Mouse (Mus musculus) MEL (cell line): ENCODE results near the gene Pdzd2. TPM values are rescaled to one million over a fixed set of nuclear protein-coding genes. Genes with fewer than 3 reads are reported as not detected.

Experiments used
- DNase-seq: peaks from one replicate; pipeline ENCODE4 v3.0.0; 2011; ENCODE audit warnings: low read depth, low spot score
- H3K27ac ChIP-seq: 2 replicates; pipeline ENCODE4 v1.5.1; 2012; ENCODE audit warnings: low read depth, mild to moderate bottlenecking, control low read depth, low read length, moderate library complexity; ENCODE audit not compliant: control insufficient read depth
- H3K27me3 ChIP-seq, 2 experiments: fragments of 150-350 bp in 1 of 2; sonication (generic) in 1 of 2; 2 replicates each; pipeline ENCODE4 v1.6.1; 2012; ENCODE audit warnings: low read length in 2 of 2, mild to moderate bottlenecking in 2 of 2, improper control_type of control experiment in 1 of 2, moderate library complexity in 1 of 2; ENCODE audit not compliant: insufficient read depth in 2 of 2, control insufficient read depth in 1 of 2
- H3K36me3 ChIP-seq, 2 experiments: 2 replicates each; pipeline ENCODE4 v1.6.1; 2012 to 2014; ENCODE audit warnings: low read length in 2 of 2, improper control_type of control experiment in 1 of 2, inconsistent platforms in 1 of 2, mild to moderate bottlenecking in 1 of 2; ENCODE audit not compliant: insufficient read depth in 2 of 2, control insufficient read depth in 1 of 2
- H3K4me1 ChIP-seq, 2 experiments: fragments of 150-350 bp in 1 of 2; sonication (generic) in 1 of 2; 2 replicates each; pipeline ENCODE4 v1.6.1; 2012; ENCODE audit warnings: low read length in 2 of 2, improper control_type of control experiment in 1 of 2, mild to moderate bottlenecking in 1 of 2; ENCODE audit not compliant: insufficient read depth in 2 of 2, control insufficient read depth in 1 of 2
- H3K4me3 ChIP-seq, 2 experiments: fragments of 150-350 bp in 1 of 2; sonication (generic) in 1 of 2; 2 replicates each; pipeline ENCODE4 v1.5.1; 2012; ENCODE audit warnings: low read depth in 2 of 2, low read length in 2 of 2, mild to moderate bottlenecking in 2 of 2, moderate library complexity in 2 of 2, control low read depth in 1 of 2, improper control_type of control experiment in 1 of 2; ENCODE audit not compliant: control insufficient read depth in 1 of 2, insufficient read depth in 1 of 2
- H3K79me2 ChIP-seq: 2 replicates; pipeline ENCODE4 v1.6.1; 2012; ENCODE audit warnings: mild to moderate bottlenecking, low read length, moderate library complexity; ENCODE audit not compliant: control insufficient read depth, poor library complexity, insufficient read depth
- H3K9ac ChIP-seq: 2 replicates; pipeline ENCODE4 v1.6.1; 2012; ENCODE audit warnings: low read depth, mild to moderate bottlenecking, control low read depth, low read length, moderate library complexity; ENCODE audit not compliant: control insufficient read depth, poor library complexity, severe bottlenecking
- H3K9me3 ChIP-seq: fragments of 150-350 bp; sonication (generic); replicated peaks from 2 replicates; pipeline ENCODE4 v1.6.1; 2012; ENCODE audit warnings: mild to moderate bottlenecking, low read length, improper control_type of control experiment, moderate library complexity; ENCODE audit not compliant: insufficient read depth
- CTCF ChIP-seq, 3 experiments: IDR thresholded peaks in 2 of 3; conservative IDR thresholded peaks in 1 of 3; 2 replicates each; pipeline ENCODE4 v1.5.1; 2011 to 2012; ENCODE audit warnings: low read length in 3 of 3, low read depth in 2 of 3, mild to moderate bottlenecking in 2 of 3, improper control_type of control experiment in 1 of 3, inconsistent platforms in 1 of 3, mixed read lengths in 1 of 3, moderate library complexity in 1 of 3; ENCODE audit not compliant: control insufficient read depth in 1 of 3, insufficient read depth in 1 of 3, poor library complexity in 1 of 3, severe bottlenecking in 1 of 3
- ELF1 ChIP-seq: IDR thresholded peaks from 2 replicates; pipeline ENCODE4 v1.6.1; 2014; ENCODE audit warnings: low read depth, mild to moderate bottlenecking, inconsistent platforms, low read length, improper control_type of control experiment, moderate library complexity
- EP300 ChIP-seq, 2 experiments: IDR thresholded peaks; 2 replicates each; pipeline ENCODE4 v1.6.1; 2011; ENCODE audit warnings: improper control_type of control experiment in 2 of 2, low read length in 2 of 2, low read depth in 1 of 2, mild to moderate bottlenecking in 1 of 2
- ETS1 ChIP-seq: IDR thresholded peaks from 2 replicates; pipeline ENCODE4 v1.6.1; 2012; ENCODE audit warnings: low read depth, mild to moderate bottlenecking, inconsistent platforms, low read length, improper control_type of control experiment, moderate library complexity
- GATA1 ChIP-seq: IDR thresholded peaks from 2 replicates; pipeline ENCODE4 v1.6.1; 2011; ENCODE audit warnings: low read depth, low read length, improper control_type of control experiment
- HCFC1 ChIP-seq: IDR thresholded peaks from 2 replicates; pipeline ENCODE4 v1.6.1; 2012; ENCODE audit warnings: low read depth, mild to moderate bottlenecking, inconsistent platforms, low read length, improper control_type of control experiment, moderate library complexity
- JUND ChIP-seq: IDR thresholded peaks from 2 replicates; pipeline ENCODE4 v1.6.1; 2011; ENCODE audit warnings: low read depth, mild to moderate bottlenecking, improper control_type of control experiment, low read length
- KAT2A ChIP-seq: conservative IDR thresholded peaks from 2 replicates; pipeline ENCODE4 v1.6.1; 2012; ENCODE audit warnings: low read depth, low read length, improper control_type of control experiment, inconsistent platforms
- MAFK ChIP-seq: IDR thresholded peaks from 2 replicates; pipeline ENCODE4 v1.6.1; 2011; ENCODE audit warnings: low read depth, mild to moderate bottlenecking, low read length, improper control_type of control experiment, borderline replicate concordance
- MAZ ChIP-seq: IDR thresholded peaks from 2 replicates; pipeline ENCODE4 v1.6.1; 2012; ENCODE audit warnings: low read depth, mild to moderate bottlenecking, inconsistent platforms, low read length, improper control_type of control experiment
- MEF2A ChIP-seq: IDR thresholded peaks from 2 replicates; pipeline ENCODE4 v1.6.1; 2014; ENCODE audit warnings: low read depth, mild to moderate bottlenecking, inconsistent platforms, low read length, improper control_type of control experiment; ENCODE audit not compliant: poor library complexity, insufficient replicate concordance, severe bottlenecking; ENCODE audit errors: extremely low read depth
- MYB ChIP-seq: IDR thresholded peaks from 2 replicates; pipeline ENCODE4 v1.6.1; 2011; ENCODE audit warnings: mild to moderate bottlenecking, low read depth, low read length, improper control_type of control experiment
- MYC ChIP-seq: IDR thresholded peaks from 2 replicates; pipeline ENCODE4 v1.6.1; 2011; ENCODE audit warnings: low read depth, mild to moderate bottlenecking, low read length, improper control_type of control experiment, moderate library complexity
- NELFE ChIP-seq: IDR thresholded peaks from 2 replicates; pipeline ENCODE4 v1.6.1; 2011; ENCODE audit warnings: low read depth, low read length, improper control_type of control experiment
- NRF1 ChIP-seq: IDR thresholded peaks from 2 replicates; pipeline ENCODE4 v1.6.1; 2014; ENCODE audit warnings: low read depth, mild to moderate bottlenecking, inconsistent platforms, low read length, improper control_type of control experiment, moderate library complexity; ENCODE audit not compliant: poor library complexity, insufficient read depth, severe bottlenecking
- POLR2A ChIP-seq, 2 experiments: IDR thresholded peaks; 2 replicates each; pipeline ENCODE4 v1.6.1; 2011 to 2012; ENCODE audit warnings: low read length in 2 of 2, mild to moderate bottlenecking in 2 of 2, control low read depth in 1 of 2, improper control_type of control experiment in 1 of 2, low read depth in 1 of 2, moderate library complexity in 1 of 2; ENCODE audit not compliant: control insufficient read depth in 1 of 2, insufficient read depth in 1 of 2, poor library complexity in 1 of 2
- POLR2AphosphoS2 ChIP-seq: IDR thresholded peaks from 2 replicates; pipeline ENCODE4 v1.6.1; 2011; ENCODE audit warnings: low read length, improper control_type of control experiment
- POLR2AphosphoS5 ChIP-seq: IDR thresholded peaks from 2 replicates; pipeline ENCODE4 v1.6.1; 2012; ENCODE audit warnings: low read depth, borderline replicate concordance, mild to moderate bottlenecking, inconsistent platforms, low read length, moderate library complexity, mixed read lengths
- RCOR1 ChIP-seq: IDR thresholded peaks from 2 replicates; pipeline ENCODE4 v1.6.1; 2012; ENCODE audit warnings: low read depth, mild to moderate bottlenecking, inconsistent platforms, low read length, improper control_type of control experiment
- SIN3A ChIP-seq: IDR thresholded peaks from 2 replicates; pipeline ENCODE4 v1.6.1; 2012; ENCODE audit warnings: low read length, improper control_type of control experiment, inconsistent platforms
- SMC3 ChIP-seq: IDR thresholded peaks from 2 replicates; pipeline ENCODE4 v1.6.1; 2011; ENCODE audit warnings: low read depth, low read length, improper control_type of control experiment
- TAL1 ChIP-seq: IDR thresholded peaks from 2 replicates; pipeline ENCODE4 v1.6.1; 2012; ENCODE audit warnings: mild to moderate bottlenecking, inconsistent platforms, low read length, moderate library complexity, mixed read lengths
- TBP ChIP-seq: IDR thresholded peaks from 2 replicates; pipeline ENCODE4 v1.8.0; 2011; ENCODE audit warnings: low read depth, low read length, improper control_type of control experiment
- TCF12 ChIP-seq: IDR thresholded peaks from 2 replicates; pipeline ENCODE4 v1.6.1; 2014; ENCODE audit warnings: low read depth, mild to moderate bottlenecking, inconsistent platforms, low read length, improper control_type of control experiment, moderate library complexity
- UBTF ChIP-seq: IDR thresholded peaks from 2 replicates; pipeline ENCODE4 v1.6.1; 2012; ENCODE audit warnings: low read depth, mild to moderate bottlenecking, inconsistent platforms, low read length, improper control_type of control experiment, moderate library complexity, borderline replicate concordance; ENCODE audit not compliant: insufficient read depth
- USF2 ChIP-seq, 2 experiments: IDR thresholded peaks; 2 replicates each; pipeline ENCODE4 v1.6.1; 2011 to 2012; ENCODE audit warnings: improper control_type of control experiment in 2 of 2, low read length in 2 of 2, borderline replicate concordance in 1 of 2, inconsistent platforms in 1 of 2, low read depth in 1 of 2, mild to moderate bottlenecking in 1 of 2; ENCODE audit not compliant: insufficient read depth in 1 of 2
- ZC3H11A ChIP-seq: IDR thresholded peaks from 2 replicates; pipeline ENCODE4 v1.6.1; 2012; ENCODE audit warnings: low read depth, mild to moderate bottlenecking, inconsistent platforms, low read length, improper control_type of control experiment
- ZMIZ1 ChIP-seq: IDR thresholded peaks from 2 replicates; pipeline ENCODE4 v1.6.1; 2012; ENCODE audit warnings: low read depth, mild to moderate bottlenecking, inconsistent platforms, low read length, improper control_type of control experiment, moderate library complexity
- ZNF384 ChIP-seq: IDR thresholded peaks from 2 replicates; pipeline ENCODE4 v1.6.1; 2012; ENCODE audit warnings: low read depth, mild to moderate bottlenecking, inconsistent platforms, low read length, improper control_type of control experiment
- polyA plus RNA-seq, 2 experiments: library from polyadenylated mRNA; stranded (reverse) in 1 of 2; unstranded in 1 of 2; fragments of >175 nt in 1 of 2; fragments of >200 nt in 1 of 2; gene quantifications; 2 replicates each; pipeline versions ENCODE4 v1.2.1 to v1.2.4; 2012; ENCODE audit warnings: low replicate concordance in 2 of 2, low read depth in 1 of 2; ENCODE audit not compliant: insufficient read length in 2 of 2, insufficient read depth in 1 of 2, missing spikeins in 1 of 2
- total RNA-seq: library from RNA; depleted of rRNA; stranded (reverse); fragments of 300-350 nt; gene quantifications from 2 replicates; pipeline ENCODE4 v1.2.3, GENCODE M21; 2012

Gene Pdzd2
- total and polyA plus RNA-seq, 3 experiments, result 0.15 to 0.33 TPM; not detected in 1

GRCm38 (mm10) chr15:12321788-12322621, 417.7 kb downstream of the Pdzd2 start, which contains the start of gene 1810049J17Rik (continued):
- 0 out of 2 replicates have a peak, but pooled peaks have one; percentile 4 for TF ChIP-seq MAZ
- no peak for TF ChIP-seq RCOR1
- TF ChIP-seq MYC, result no peak
- TF ChIP-seq POLR2AphosphoS5, result no peak
- peak; percentile 60; the same call in 1 of the 2 replicates for TF ChIP-seq ETS1
- TF ChIP-seq, all 39 proteins: peak for 6

DNA sequence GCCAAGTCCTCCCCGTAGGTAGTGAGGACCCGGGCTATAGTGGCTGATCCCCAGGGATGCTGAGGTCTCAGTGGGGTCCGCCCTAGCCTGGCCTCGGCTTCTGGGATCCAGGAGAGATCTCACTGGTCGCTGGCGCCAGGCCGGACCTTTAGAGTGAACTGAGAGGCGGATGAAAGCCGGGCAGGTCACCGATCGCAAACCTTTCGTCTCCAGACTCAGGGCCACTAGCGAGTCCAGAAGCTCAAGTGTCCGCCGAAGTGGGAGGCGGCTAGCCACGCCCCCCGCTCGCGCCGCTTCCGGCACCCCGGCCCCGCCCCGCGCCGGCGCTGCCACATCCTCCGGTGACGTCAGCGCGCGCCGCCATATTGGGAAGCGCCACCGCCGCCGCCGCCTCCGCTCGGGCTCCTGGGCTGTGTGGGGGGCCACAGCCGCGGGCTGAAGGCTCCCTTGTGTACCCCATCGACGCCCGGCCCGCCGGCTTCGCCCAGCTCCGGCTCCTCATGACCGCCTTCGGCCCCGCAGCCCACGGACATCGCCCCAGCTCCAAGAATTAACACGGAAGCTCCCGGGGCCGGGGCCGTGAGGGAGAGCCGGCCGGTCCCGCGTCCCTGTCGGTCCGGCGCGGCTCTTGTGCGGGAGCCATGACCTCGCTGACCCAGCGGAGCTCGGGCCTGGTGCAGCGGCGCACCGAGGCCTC, 418.5 kb downstream of the Pdzd2 start, which contains the start of gene Golph3:
TSS of gene Golph3 (plus strand) at position 360 of the 697 bp plus-strand sequence.
- TF ChIP-seq HCFC1 (peak; percentile 76), ZNF384 (no peak), UBTF (no peak), MAFK (no peak), SIN3A (peak; percentile 86), SMC3 (no peak), RCOR1 (no peak), POLR2A (IDR thresholded peaks at IDR 0.05; ENCODE audit: control insufficient read depth in 1 of 2, insufficient read depth in 1 of 2, low read depth in 1 of 2, low read length in 2 of 2, poor library complexity in 1 of 2) (peak; percentile 81 to 93), EP300 (IDR thresholded peaks at IDR 0.05; ENCODE audit: low read depth in 1 of 2, low read length in 2 of 2) (0 out of 4 replicates have a peak, but pooled peaks of 1 of the 2 experiments have one; percentile 5), ZMIZ1 (peak; percentile 91), POLR2AphosphoS2 (peak; percentile 84), NELFE (peak; percentile 83), ZC3H11A (no peak), NRF1 (peak; percentile 63), TBP (peak; percentile 15; the same call in 1 of the 2 replicates), JUND (no peak), KAT2A (no peak; the same call in 1 of the 2 replicates), MAZ (peak; percentile 65; the same call in 1 of the 2 replicates), GATA1 (no peak), CTCF (IDR thresholded peaks at IDR 0.05 in 2 of 3, conservative IDR thresholded peaks at IDR 0.05 in 1 of 3; ENCODE audit: control insufficient read depth in 1 of 3, insufficient read depth in 1 of 3, low read depth in 2 of 3, low read length in 3 of 3, poor library complexity in 1 of 3, severe bottlenecking in 1 of 3) (no peak), TAL1 (no peak), USF2 (IDR thresholded peaks at IDR 0.05; ENCODE audit: borderline replicate concordance in 1 of 2, insufficient read depth in 1 of 2, low read depth in 1 of 2, low read length in 2 of 2) (no peak), MYB (no peak), TCF12 (peak; percentile 37; the same call in 1 of the 2 replicates), ELF1 (peak; percentile 85), MEF2A (0 out of 2 replicates have a peak, but pooled peaks have one; percentile 28), ETS1 (peak; percentile 49; the same call in 1 of the 2 replicates)
- TF ChIP-seq, all 39 proteins: peak for 14
- Histone ChIP-seq H3K27ac (peak within 1 kb of the TSS; percentile 87), H3K4me1 (peaks cover 11 to 38% of the 10 kb centered on the region in 2 experiments)

More for the DNA sequence above, 418.5 kb downstream of the Pdzd2 start, which contains the start of gene Golph3:
- H3K36me3 ChIP-seq, result peaks cover 8 to 44% of the 10 kb centered on the region in 2 experiments
- H3K9ac ChIP-seq, result peak within 1 kb of the TSS; percentile 89
- H3K9me3 ChIP-seq, result no peaks in the 10 kb centered on the region
- no peaks in the 10 kb centered on the region for H3K27me3 ChIP-seq
- DNase-seq, result peak; percentile 95
- peaks cover 49% of the 10 kb centered on the region for H3K79me2 ChIP-seq
- H3K4me3 ChIP-seq, result peak within 1 kb of the TSS; percentile 94
